Comparison of ENCODE assay signal across 16 mouse cellular contexts in the genomic region with DNA sequence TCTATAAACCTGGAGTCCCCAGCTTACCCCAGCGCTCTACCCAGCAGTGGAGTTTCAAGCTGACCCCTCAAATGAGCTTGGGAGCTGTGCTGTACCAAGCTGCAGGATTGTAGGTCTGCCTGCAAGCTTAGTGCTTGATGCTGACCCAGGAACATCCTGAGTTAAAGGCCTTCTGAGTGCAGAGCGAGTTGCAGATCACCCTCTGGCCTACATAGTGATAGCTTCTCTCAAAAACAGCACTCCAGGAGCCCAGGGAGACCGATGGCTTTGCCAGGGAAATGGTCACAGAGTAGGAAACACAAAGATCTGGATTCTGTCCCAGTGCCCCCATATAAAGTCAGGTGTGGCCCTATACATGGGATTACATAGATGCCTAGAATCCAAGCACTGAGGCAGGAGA.
"Had no signal": no experiment of that assay in that cellular context is flagged by ENCODE, and none has a peak within 500 bp of the region (broad histone marks: within the 10 kb centered on the region; RNA-seq: fewer than 3 reads in every experiment).

No protein-coding gene starts in this region.

- H3K27me3 ChIP-seq: lung, embryonic 15.5 days; midbrain, embryonic 15.5 days; neural tube, embryonic 12.5 days had no signal

- ATAC-seq: lung, postnatal 0 days; midbrain, embryonic 13.5 days; midbrain, embryonic 15.5 days had no signal

- H3K9ac ChIP-seq: lung, embryonic 15.5 days; midbrain, embryonic 13.5 days; midbrain, embryonic 15.5 days; neural tube, embryonic 12.5 days had no signal

- H3K4me1 ChIP-seq: midbrain, embryonic 13.5 days; midbrain, embryonic 15.5 days; neural tube, embryonic 12.5 days had no signal

- H3K4me2 ChIP-seq: lung, embryonic 15.5 days; midbrain, embryonic 11.5 days; midbrain, embryonic 13.5 days; midbrain, embryonic 15.5 days; neural tube, embryonic 12.5 days had no signal

- H3K9me3 ChIP-seq: lung, embryonic 15.5 days; midbrain, embryonic 13.5 days; midbrain, embryonic 15.5 days; neural tube, embryonic 12.5 days had no signal

- H3K4me3 ChIP-seq: lung, embryonic 15.5 days; megakaryocyte, embryonic 14.5 days; midbrain, embryonic 13.5 days; midbrain, embryonic 15.5 days; neural tube, embryonic 12.5 days had no signal

- DNase-seq: lung, adult 2 months; lung, postnatal 14 days; lung, postnatal 36 days; right cerebral cortex, postnatal 14 days; spleen, adult 18-20 months; thymus, adult 18-20 months; thymus, postnatal 14 days; thymus, postnatal 36 days had no signal

- H3K27ac ChIP-seq: lung, embryonic 15.5 days; macrophage; midbrain, embryonic 13.5 days; midbrain, embryonic 15.5 days; neural tube, embryonic 12.5 days had no signal

- H3K36me3 ChIP-seq: lung, embryonic 15.5 days; midbrain, embryonic 13.5 days; midbrain, embryonic 15.5 days; neural tube, embryonic 12.5 days had no signal
